Mouse (Mus musculus): ENCODE results near the gene Gramd2.
A peak's percentile ranks its signal among the peaks of the same experiment; 100 is the strongest.
"Not testable (repeated sequence)": the region's sequence is repeated elsewhere in the genome, so short reads cannot be mapped to it uniquely, and the experiment has no call there.

The Gramd2 gene

GRCm38 (mm10) chr9:59723791-59724442, 44.0 kb downstream of the Gramd2 start:
- DNase-seq: no peak

- DNase-seq: no peak
Measured at GRCm38 (mm10) chr9:59725515-59725914, 45.6 kb downstream of the Gramd2 start.

- DNase-seq: no peak
Measured at GRCm38 (mm10) chr9:59727569-59728286, 47.8 kb downstream of the Gramd2 start.

GRCm38 (mm10) chr9:59731136-59731535, 51.2 kb downstream of the Gramd2 start:
- DNase-seq: no peak

- DNase-seq: no peak
Measured at GRCm38 (mm10) chr9:59733075-59733474, 53.1 kb downstream of the Gramd2 start.

- DNase-seq: no peak
Measured at GRCm38 (mm10) chr9:59735394-59735793, 55.5 kb downstream of the Gramd2 start.

GRCm38 (mm10) chr9:59740593-59740992, 60.6 kb downstream of the Gramd2 start:
- no peak for DNase-seq

GRCm38 (mm10) chr9:59743903-59744302, 64.0 kb downstream of the Gramd2 start:
- DNase-seq: no peak

GRCm38 (mm10) chr9:59748387-59748786, 68.4 kb downstream of the Gramd2 start:
- DNase-seq: no peak

GRCm38 (mm10) chr9:59748969-59749368, 69.0 kb downstream of the Gramd2 start:
- DNase-seq: peak; percentile 6

- peak; percentile 5 for DNase-seq
Measured at GRCm38 (mm10) chr9:59749581-59750265, 69.8 kb downstream of the Gramd2 start.

- peak; percentile 100 for DNase-seq
Measured at GRCm38 (mm10) chr9:59750267-59751065, 70.5 kb downstream of the Gramd2 start, which contains the start of the genes Senp8 and Myo9a. Gene Senp8 (minus strand): TSS chr9:59750710. Gene Myo9a (plus strand): TSS chr9:59750896.

- DNase-seq: peak; percentile 82
Measured at GRCm38 (mm10) chr9:59751066-59751581, 71.2 kb downstream of the Gramd2 start.

- DNase-seq: no peak
Measured at GRCm38 (mm10) chr9:59751966-59752365, 72.0 kb downstream of the Gramd2 start.

- DNase-seq: no peak
Measured at GRCm38 (mm10) chr9:59755199-59755598, 75.3 kb downstream of the Gramd2 start.

- DNase-seq: not testable (repeated sequence)
Measured at GRCm38 (mm10) chr9:59757016-59757415, 77.1 kb downstream of the Gramd2 start.

GRCm38 (mm10) chr9:59760515-59760914, 80.6 kb downstream of the Gramd2 start:
- peak; percentile 5 for DNase-seq

- DNase-seq: not testable (repeated sequence)
Measured at GRCm38 (mm10) chr9:59766966-59767461, 87.1 kb downstream of the Gramd2 start.
